Mouse (Mus musculus) lung, embryonic 15.5 days (tissue): ENCODE measurements around the gene Tmsb15b2. TPM values are rescaled to one million over a fixed set of nuclear protein-coding genes. Genes with fewer than 3 reads are reported as not detected.
"Not testable (repeated sequence)": the region's sequence is repeated elsewhere in the genome, so short reads cannot be mapped to it uniquely, and the experiment has no call there.

Source experiments
- ATAC-seq: fragments of 200-750 bp; cut with Nextera tagmentation; 2 replicates; pipeline ENCODE4 v1.8.0; 2017; ENCODE audit warnings: moderate number of reproducible peaks, borderline replicate concordance; ENCODE audit not compliant: low FRiP score, low TSS enrichment; ENCODE audit errors: extremely low read depth
- H3K27ac ChIP-seq: fragments of 300-500 bp; sonication (generic); 2 replicates; pipeline ENCODE4 v1.5.1; 2015; ENCODE audit warnings: moderate library complexity, mild to moderate bottlenecking, inconsistent platforms
- H3K27me3 ChIP-seq: fragments of 300-500 bp; sonication (generic); 2 replicates; pipeline ENCODE4 v1.6.1; 2015; ENCODE audit warnings: inconsistent platforms
- H3K36me3 ChIP-seq: fragments of 300-500 bp; sonication (generic); 2 replicates; pipeline ENCODE4 v1.6.1; 2015; ENCODE audit warnings: inconsistent platforms
- H3K4me1 ChIP-seq: fragments of 300-500 bp; sonication (generic); 2 replicates; pipeline ENCODE4 v1.6.1; 2015; ENCODE audit warnings: inconsistent platforms
- H3K4me2 ChIP-seq: fragments of 300-500 bp; sonication (generic); 2 replicates; pipeline ENCODE4 v1.6.1; 2015; ENCODE audit warnings: inconsistent platforms, mild to moderate bottlenecking, moderate library complexity
- H3K4me3 ChIP-seq: fragments of 300-500 bp; sonication (generic); 2 replicates; pipeline ENCODE4 v1.5.1; 2015; ENCODE audit warnings: mild to moderate bottlenecking, inconsistent platforms
- H3K9ac ChIP-seq: fragments of 300-500 bp; sonication (generic); 2 replicates; pipeline ENCODE4 v1.6.1; 2015; ENCODE audit warnings: inconsistent platforms
- H3K9me3 ChIP-seq: fragments of 300-500 bp; sonication (generic); 2 replicates; pipeline ENCODE4 v1.6.1; 2016; ENCODE audit warnings: inconsistent platforms
- WGBS: fragments of 180-500 bp; shearing (Covaris S2); methylation state at CpG from one replicate; pipeline ENCODE4 v1.1.7; 2015; 5-methylcytosine and 5-hydroxymethylcytosine counted together
- polyA plus RNA-seq: library from polyadenylated mRNA; unstranded; fragments of >200 nt; fragmentation: Nextera tagmentation; extraction: Ambion mirVana; gene quantifications from 2 replicates; pipeline ENCODE4 v1.2.1, GENCODE M21; 2015

Gene Tmsb15b2
- 30.5 and 33.3 TPM in 2 replicates for polyA plus RNA-seq

DNA sequence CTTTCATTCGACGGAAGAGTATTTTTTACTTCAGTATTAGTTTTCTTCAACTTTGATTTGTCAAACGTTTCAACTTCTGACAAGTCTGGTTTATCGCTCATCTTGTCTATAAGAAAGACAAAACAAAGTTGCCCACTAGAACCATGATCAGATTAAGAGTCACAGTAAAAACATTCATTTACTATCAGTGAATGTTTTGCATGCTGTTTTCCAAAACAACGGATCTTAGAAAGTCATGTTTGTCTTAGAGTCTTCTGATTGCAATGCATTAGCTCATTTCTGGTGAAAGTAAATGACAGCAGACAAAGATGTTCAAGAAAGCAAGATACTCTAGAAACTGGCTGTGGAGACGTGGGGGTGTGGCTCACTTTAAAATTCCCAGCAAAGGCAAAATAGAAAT lies at the start of gene Tmsb15b2:
Tmsb15b2 (minus strand) TSS at position 101 of the 400 bp plus-strand sequence.
- not testable (repeated sequence) for H3K4me1 ChIP-seq, H3K27me3 ChIP-seq, H3K9me3 ChIP-seq, H3K27ac ChIP-seq, H3K9ac ChIP-seq, ATAC-seq, H3K36me3 ChIP-seq
- Histone ChIP-seq H3K4me3 (peak within 1 kb of the TSS; percentile 41), H3K4me2 (peak within 1 kb of the TSS; percentile 54)
- WGBS = 81% methylated on average over 6 of the region's 6 CpGs

DNA sequence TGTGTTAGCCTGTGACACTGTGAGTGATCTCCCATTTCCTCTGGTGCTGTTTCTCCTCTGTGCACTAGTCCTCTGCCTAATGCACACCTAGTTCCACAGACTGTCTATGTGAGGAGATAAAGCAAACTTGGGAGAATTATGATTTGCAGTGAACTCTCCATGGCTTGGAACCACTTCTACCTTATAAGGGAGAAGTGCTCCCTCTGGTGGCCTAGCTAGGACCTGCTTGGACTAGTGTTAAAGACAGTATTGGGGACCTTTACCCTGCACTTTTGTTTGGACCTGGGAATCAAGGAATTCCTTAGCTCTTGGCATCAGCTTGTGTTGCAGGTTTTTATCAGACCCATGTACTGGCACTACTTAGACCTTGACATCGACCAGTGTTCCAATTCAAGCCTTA lies 44.0 kb upstream of the Tmsb15b2 start:
- H3K36me3 ChIP-seq = peaks cover 3% of the 10 kb centered on the region; the same call in 1 of the 2 replicates
- no peak overlapping the region for H3K27ac ChIP-seq
- no peaks in the 10 kb centered on the region for H3K9me3 ChIP-seq
- 5% methylated on average over 1 of the region's 1 CpGs for WGBS
- H3K9ac ChIP-seq = no peak overlapping the region
- H3K4me1 ChIP-seq = no peaks in the 10 kb centered on the region
- no peak overlapping the region for H3K4me2 ChIP-seq
- no peaks in the 10 kb centered on the region for H3K27me3 ChIP-seq
- ATAC-seq = no peak
- no peak overlapping the region for H3K4me3 ChIP-seq

GRCm38 (mm10) chrX:137017668-137018067 lies 42.4 kb upstream of the Tmsb15b2 start:
- H3K4me3 ChIP-seq = no peak overlapping the region
- peaks cover 3% of the 10 kb centered on the region; the same call in 1 of the 2 replicates for H3K36me3 ChIP-seq
- no peaks in the 10 kb centered on the region for H3K9me3 ChIP-seq
- no peak overlapping the region for H3K4me2 ChIP-seq
- no peak overlapping the region for H3K27ac ChIP-seq
- H3K27me3 ChIP-seq = no peaks in the 10 kb centered on the region
- ATAC-seq = no peak
- WGBS = 81% methylated on average over 1 of the region's 1 CpGs
- H3K4me1 ChIP-seq = no peaks in the 10 kb centered on the region
- no peak overlapping the region for H3K9ac ChIP-seq

DNA sequence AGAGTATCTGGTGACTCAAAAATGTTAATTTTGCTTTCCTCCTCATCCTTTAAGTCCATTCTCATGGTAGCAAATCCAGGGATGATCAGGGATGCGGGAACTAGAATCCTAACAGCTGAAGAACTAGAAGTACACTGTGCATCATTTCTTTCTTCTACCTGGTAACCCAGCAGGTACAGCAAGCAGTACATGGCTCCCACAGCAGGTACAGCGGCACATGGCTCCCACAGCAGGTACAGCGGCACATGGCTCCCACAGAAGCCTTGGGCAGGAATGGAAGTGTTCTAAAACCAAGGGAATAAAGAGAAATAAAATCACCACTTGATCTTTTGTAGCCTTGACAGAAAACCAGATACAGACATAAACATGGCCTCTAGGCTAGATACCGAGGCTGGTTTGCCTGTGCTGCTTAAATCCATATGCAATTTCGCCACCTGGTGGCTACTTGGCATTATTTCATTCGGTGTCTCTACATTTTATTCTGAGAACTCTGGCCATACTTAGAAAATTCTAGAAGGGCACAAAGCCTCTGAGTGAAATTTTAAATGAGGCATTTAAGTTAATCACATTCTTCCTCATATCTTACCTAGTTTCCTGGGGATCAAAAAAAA lies 39.9 kb upstream of the Tmsb15b2 start:
- WGBS = 52% methylated on average over 6 of the region's 6 CpGs
- no peak overlapping the region for H3K27ac ChIP-seq
- H3K9me3 ChIP-seq = no peaks in the 10 kb centered on the region
- H3K9ac ChIP-seq = no peak overlapping the region
- no peaks in the 10 kb centered on the region for H3K27me3 ChIP-seq
- no peaks in the 10 kb centered on the region for H3K4me1 ChIP-seq
- H3K4me3 ChIP-seq = no peak overlapping the region
- H3K36me3 ChIP-seq = peaks cover 3% of the 10 kb centered on the region; the same call in 1 of the 2 replicates
- ATAC-seq = no peak
- H3K4me2 ChIP-seq = no peak overlapping the region

- Histone ChIP-seq H3K4me1 (no peaks in the 10 kb centered on the region), H3K36me3 (no peaks in the 10 kb centered on the region), H3K9me3 (no peaks in the 10 kb centered on the region), H3K4me2 (no peak overlapping the region), H3K27me3 (peaks cover 11% of the 10 kb centered on the region), H3K9ac (no peak overlapping the region), H3K4me3 (no peak overlapping the region), H3K27ac (no peak overlapping the region)
- 67% methylated on average over 2 of the region's 2 CpGs for WGBS
- ATAC-seq = no peak
Measured at GRCm38 (mm10) chrX:136996256-136996655, 21.0 kb upstream of the Tmsb15b2 start.

DNA sequence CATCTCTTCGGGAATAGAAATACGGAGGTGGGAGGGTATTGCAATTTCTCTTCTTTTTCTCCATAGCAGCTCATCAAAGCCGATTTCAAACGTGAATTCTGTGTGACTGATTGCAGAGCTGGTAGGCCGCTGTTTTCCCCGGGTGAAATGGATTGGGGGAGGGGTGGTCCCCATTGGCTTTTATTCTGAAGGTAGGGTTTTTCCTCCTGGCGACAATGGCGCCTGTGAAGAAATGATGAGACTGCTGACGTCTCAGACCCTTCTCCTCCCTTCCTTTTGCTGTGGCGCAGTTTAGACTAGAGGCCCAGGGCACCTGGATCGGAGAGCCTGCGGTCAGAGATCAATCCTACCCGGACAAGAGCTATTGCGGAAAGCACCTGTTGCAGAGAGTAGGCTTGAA lies 18.3 kb upstream of the Tmsb15b2 start:
- Histone ChIP-seq H3K9me3 (no peaks in the 10 kb centered on the region), H3K27ac (no peak overlapping the region), H3K4me1 (no peaks in the 10 kb centered on the region), H3K4me2 (peak overlapping the region; percentile 69), H3K9ac (no peak overlapping the region), H3K36me3 (no peaks in the 10 kb centered on the region), H3K27me3 (peaks cover 11% of the 10 kb centered on the region), H3K4me3 (peak overlapping the region; percentile 40)
- 37% methylated on average over 14 of the region's 14 CpGs for WGBS
- no peak for ATAC-seq

GRCm38 (mm10) chrX:136992978-136993547 lies 17.8 kb upstream of the Tmsb15b2 start, which contains the start of gene Zcchc18:
Gene Zcchc18, plus strand, starts transcription at chrX:136993155.
- Histone ChIP-seq H3K9ac (no peak within 1 kb of the TSS), H3K4me2 (peak within 1 kb of the TSS; percentile 69), H3K36me3 (no peaks in the 10 kb centered on the region), H3K4me3 (peak within 1 kb of the TSS; percentile 40), H3K4me1 (no peaks in the 10 kb centered on the region), H3K27ac (no peak within 1 kb of the TSS), H3K9me3 (no peaks in the 10 kb centered on the region), H3K27me3 (peaks cover 11% of the 10 kb centered on the region)
- 19% methylated on average over 26 of the region's 26 CpGs for WGBS
- ATAC-seq = peak; percentile 92; the same call in 1 of the 2 replicates

DNA sequence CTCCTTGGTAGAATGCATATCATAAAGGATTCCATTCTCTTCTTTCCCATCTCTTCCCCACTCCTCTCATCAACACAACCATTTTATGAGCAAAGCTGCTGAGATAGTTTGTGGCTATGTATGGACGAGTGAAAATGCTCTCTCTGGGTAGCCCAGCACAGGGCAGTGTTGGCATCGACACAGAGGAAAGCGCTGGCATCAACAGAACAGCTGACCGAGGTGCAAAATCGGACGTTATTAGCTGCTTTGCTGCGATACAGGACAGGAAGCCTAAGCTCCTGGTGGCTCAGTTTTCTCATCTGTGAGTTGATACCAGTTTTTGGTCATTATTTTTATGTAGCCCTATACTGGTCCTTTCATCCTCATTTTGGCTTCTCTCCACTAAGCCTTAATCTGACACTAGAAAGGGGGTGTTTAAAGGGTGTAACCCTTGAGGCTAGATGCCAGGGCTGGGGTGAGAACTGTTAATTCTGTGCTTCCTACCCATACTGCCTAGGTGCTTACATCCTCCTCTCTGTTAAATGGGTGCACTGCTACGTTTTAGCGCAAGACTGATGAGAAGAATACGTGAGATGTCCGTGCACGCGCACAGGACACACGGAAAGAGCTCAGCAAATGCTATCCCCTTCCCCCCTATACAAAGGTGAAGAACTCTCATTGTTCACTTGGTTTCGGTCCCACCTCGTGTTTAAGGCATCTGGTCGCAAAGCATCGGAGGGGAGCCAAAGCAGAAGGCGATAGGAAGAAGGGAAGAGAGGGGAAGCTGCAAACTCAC lies 17.1 kb upstream of the Tmsb15b2 start:
- no peaks in the 10 kb centered on the region for H3K36me3 ChIP-seq
- no peaks in the 10 kb centered on the region for H3K4me1 ChIP-seq
- no peaks in the 10 kb centered on the region for H3K9me3 ChIP-seq
- peak overlapping the region; percentile 69 for H3K4me2 ChIP-seq
- 26% methylated on average over 19 of the region's 19 CpGs for WGBS
- peaks cover 11% of the 10 kb centered on the region for H3K27me3 ChIP-seq
- H3K27ac ChIP-seq = no peak overlapping the region
- peak overlapping the region; percentile 40 for H3K4me3 ChIP-seq
- ATAC-seq = peak; percentile 16; the same call in 1 of the 2 replicates
- no peak overlapping the region for H3K9ac ChIP-seq

- ATAC-seq = no peak
- H3K9me3 ChIP-seq = no peaks in the 10 kb centered on the region
- WGBS = 44% methylated on average over 2 of the region's 2 CpGs
- H3K27ac ChIP-seq = no peak overlapping the region
- no peaks in the 10 kb centered on the region for H3K36me3 ChIP-seq
- no peak overlapping the region for H3K4me2 ChIP-seq
- H3K9ac ChIP-seq = no peak overlapping the region
- peaks cover 11% of the 10 kb centered on the region for H3K27me3 ChIP-seq
- H3K4me3 ChIP-seq = no peak overlapping the region
- no peaks in the 10 kb centered on the region for H3K4me1 ChIP-seq
Measured at GRCm38 (mm10) chrX:136991274-136991673, 16.0 kb upstream of the Tmsb15b2 start.

DNA sequence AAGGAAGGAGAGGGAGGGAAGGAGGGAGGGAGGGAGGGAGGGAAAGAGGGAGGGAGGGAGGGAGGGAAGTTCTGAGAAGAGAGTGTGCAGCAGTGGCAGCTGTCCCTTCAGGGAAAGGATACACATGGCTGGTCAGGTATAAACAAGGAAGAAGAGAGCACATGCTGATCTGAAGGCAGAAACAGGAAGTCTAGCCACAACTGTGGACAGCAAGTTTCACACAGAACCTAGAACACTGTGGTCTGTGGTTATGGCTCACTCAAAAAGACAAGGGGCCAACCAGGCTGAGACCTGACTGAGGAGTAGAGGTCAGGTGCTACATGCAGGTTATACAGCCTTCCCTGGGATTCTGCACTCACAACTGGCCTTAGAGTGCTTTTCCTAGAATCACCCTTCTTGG lies 10.7 kb upstream of the Tmsb15b2 start:
- Histone ChIP-seq H3K9ac (no peak overlapping the region), H3K36me3 (no peaks in the 10 kb centered on the region), H3K4me2 (no peak overlapping the region), H3K4me1 (no peaks in the 10 kb centered on the region), H3K9me3 (no peaks in the 10 kb centered on the region), H3K27me3 (no peaks in the 10 kb centered on the region; the same call in 1 of the 2 replicates), H3K27ac (no peak overlapping the region), H3K4me3 (no peak overlapping the region)
- no peak for ATAC-seq

DNA sequence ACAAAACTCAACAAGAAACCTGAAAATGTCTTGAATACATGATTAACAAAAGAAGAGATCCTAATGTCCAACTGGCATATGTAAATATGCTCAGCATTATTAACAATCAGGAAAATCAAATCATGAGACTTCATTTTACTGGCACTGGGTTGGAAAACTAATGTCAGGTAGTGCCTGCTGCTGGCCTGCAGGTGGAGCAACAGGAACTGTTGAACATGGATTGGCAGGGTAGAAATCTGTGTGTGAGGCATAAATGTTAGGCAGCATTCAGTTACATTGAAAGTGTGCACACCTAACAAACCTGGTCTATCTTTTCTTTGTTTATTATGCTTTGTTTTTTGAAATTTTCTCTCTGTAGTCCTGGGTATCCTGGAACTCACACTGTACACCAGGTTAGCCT lies 3.3 kb upstream of the Tmsb15b2 start:
- Histone ChIP-seq H3K9ac (no peak overlapping the region), H3K27me3 (no peaks in the 10 kb centered on the region), H3K4me1 (no peaks in the 10 kb centered on the region), H3K9me3 (no peaks in the 10 kb centered on the region), H3K27ac (no peak overlapping the region), H3K4me3 (no peak overlapping the region), H3K36me3 (no peaks in the 10 kb centered on the region), H3K4me2 (no peak overlapping the region)
- no peak for ATAC-seq
